Mouse (Mus musculus) embryonic fibroblast, embryonic 13.5 days (primary cell): ENCODE measurements around the gene Sfxn5.

Source experiments
- CTCF ChIP-seq: IDR thresholded peaks from 2 replicates; pipeline ENCODE4 v1.5.1; 2011; ENCODE audit warnings: mild to moderate bottlenecking, control low read depth, low read length, moderate library complexity, borderline replicate concordance; ENCODE audit not compliant: insufficient read depth
- POLR2A ChIP-seq: IDR thresholded peaks from 2 replicates; pipeline ENCODE4 v1.6.1; 2011; ENCODE audit warnings: low read depth, mild to moderate bottlenecking, control low read depth, low read length, moderate library complexity

GRCm38 (mm10) chr6:85189911-85190591, 143.2 kb downstream of the Sfxn5 start:
- TF ChIP-seq POLR2A: no peak
- no peak for TF ChIP-seq CTCF
